Mouse (Mus musculus) heart, postnatal 0 days (tissue): ENCODE data around the gene Spata32. TPM values are rescaled to one million over a fixed set of nuclear protein-coding genes. Genes with fewer than 3 reads are reported as not detected.

Experiments used
- ATAC-seq: fragments of 200-750 bp; cut with Nextera tagmentation; 2 replicates; pipeline ENCODE4 v1.8.0; 2017; ENCODE audit warnings: low read depth, moderate number of reproducible peaks, moderate library complexity; ENCODE audit not compliant: insufficient read depth
- DNase-seq: peaks from one replicate; pipeline ENCODE4 v3.0.0-alpha.2; 2016; ENCODE audit warnings: low spot score
- H3K27ac ChIP-seq: fragments of 300-500 bp; sonication (generic); 2 replicates; pipeline ENCODE4 v1.5.1; 2014; ENCODE audit warnings: low read depth, mild to moderate bottlenecking
- H3K27me3 ChIP-seq: fragments of 300-500 bp; sonication (generic); 2 replicates; pipeline ENCODE4 v1.6.1; 2014; ENCODE audit warnings: low read length, mixed read lengths; ENCODE audit not compliant: control insufficient read depth, insufficient read depth
- H3K36me3 ChIP-seq: fragments of 300-500 bp; sonication (generic); replicated peaks from 2 replicates; pipeline ENCODE4 v1.6.1; 2014; ENCODE audit warnings: low read length, mixed read lengths; ENCODE audit not compliant: control insufficient read depth, insufficient read depth
- H3K4me1 ChIP-seq: fragments of 300-500 bp; sonication (generic); 2 replicates; pipeline ENCODE4 v1.6.1; 2014; ENCODE audit warnings: antibody characterized with exemption; ENCODE audit not compliant: control insufficient read depth, insufficient read depth
- H3K4me2 ChIP-seq: fragments of 300-500 bp; sonication (generic); 2 replicates; pipeline ENCODE4 v1.6.1; 2014; ENCODE audit warnings: low read depth, mild to moderate bottlenecking, low read length, moderate library complexity
- H3K4me3 ChIP-seq: fragments of 300-500 bp; sonication (generic); 2 replicates; pipeline ENCODE4 v1.5.1; 2014; ENCODE audit warnings: low read depth, low read length
- H3K9ac ChIP-seq: fragments of 300-500 bp; sonication (generic); replicated peaks from 2 replicates; pipeline ENCODE4 v1.6.1; 2014; ENCODE audit warnings: low read depth, low read length, mixed read lengths
- H3K9me3 ChIP-seq: fragments of 300-500 bp; sonication (generic); replicated peaks from 2 replicates; pipeline ENCODE4 v1.6.1; 2016; ENCODE audit warnings: low read length; ENCODE audit not compliant: control insufficient read depth
- CTCF ChIP-seq: IDR thresholded peaks from 2 replicates; pipeline ENCODE4 v1.5.1; 2016; ENCODE audit warnings: antibody characterized with exemption, control low read depth, low read depth
- EP300 ChIP-seq: IDR thresholded peaks from 2 replicates; pipeline ENCODE4 v1.6.1; 2016; ENCODE audit warnings: antibody characterized with exemption, low read depth
- whole genome bisulfite sequencing: fragments of 180-500 bp; shearing (Covaris S2); extraction: QIAGEN DNeasy Blood & Tissue Kit; methylation state at CpG from one replicate; pipeline ENCODE4 v1.1.7; 2014; 5-methylcytosine and 5-hydroxymethylcytosine counted together
- polyA plus RNA-seq: library from polyadenylated mRNA; unstranded; fragments of >200 nt; fragmentation: Nextera tagmentation; extraction: Ambion mirVana; gene quantifications from 2 replicates; pipeline ENCODE4 v1.2.1, GENCODE M21; 2015
- total RNA-seq: library from RNA; depleted of rRNA; stranded (reverse); fragments of >200 nt; gene quantifications from 2 replicates; pipeline ENCODE4 v1.2.3, GENCODE M21; 2014; ENCODE audit warnings: low replicate concordance

Gene Spata32
- total and polyA plus RNA-seq, 2 experiments from 2014 or later: not detected

- Histone ChIP-seq H3K4me1 (0 out of 2 replicates have a peak, but pooled peaks cover 10% of the 10 kb centered on the region), H3K4me2 (peak overlapping the region; percentile 71), H3K27ac (no peak overlapping the region), H3K9me3 (no peaks in the 10 kb centered on the region), H3K27me3 (peaks cover 62% of the 10 kb centered on the region), H3K4me3 (peak overlapping the region; percentile 42), H3K9ac (0 out of 2 replicates have a peak overlapping the region, but pooled peaks have one; percentile 9), H3K36me3 (no peaks in the 10 kb centered on the region)
- TF ChIP-seq CTCF: no peak
- no peak for TF ChIP-seq EP300
- 6% methylated on average over 58 of the region's 59 CpGs for WGBS
- ATAC-seq (peak; percentile 25; the same call in 1 of the 2 replicates), DNase-seq (no peak)
These were observed 19.1 kb downstream of the Spata32 start for GRCm38 (mm10) chr11:103198911-103199803.

GRCm38 (mm10) chr11:103198339-103198738, 19.9 kb downstream of the Spata32 start:
- no peak overlapping the region for H3K9ac ChIP-seq
- no peak overlapping the region for H3K27ac ChIP-seq
- peaks cover 70% of the 10 kb centered on the region for H3K27me3 ChIP-seq
- ATAC-seq (no peak), DNase-seq (no peak)
- TF ChIP-seq EP300: no peak
- no peak for TF ChIP-seq CTCF
- no peak overlapping the region for H3K4me2 ChIP-seq
- WGBS: 23% methylated on average over 16 of the region's 16 CpGs
- no peaks in the 10 kb centered on the region for H3K9me3 ChIP-seq
- H3K4me1 ChIP-seq: 0 out of 2 replicates have a peak, but pooled peaks cover 10% of the 10 kb centered on the region
- H3K36me3 ChIP-seq: no peaks in the 10 kb centered on the region
- no peak overlapping the region for H3K4me3 ChIP-seq

GRCm38 (mm10) chr11:103197340-103197739, 20.9 kb downstream of the Spata32 start:
- no peak for DNase-seq
- no peaks in the 10 kb centered on the region for H3K36me3 ChIP-seq
- TF ChIP-seq EP300: no peak
- TF ChIP-seq CTCF: no peak

GRCm38 (mm10) chr11:103195656-103196055, 22.6 kb downstream of the Spata32 start:
- TF ChIP-seq EP300 (no peak), CTCF (no peak)
- Histone ChIP-seq H3K9ac (no peak overlapping the region), H3K4me3 (no peak overlapping the region), H3K27me3 (peaks cover 95% of the 10 kb centered on the region), H3K9me3 (no peaks in the 10 kb centered on the region), H3K27ac (no peak overlapping the region), H3K4me1 (0 out of 2 replicates have a peak, but pooled peaks cover 10% of the 10 kb centered on the region), H3K36me3 (no peaks in the 10 kb centered on the region), H3K4me2 (no peak overlapping the region)
- WGBS: 85% methylated on average over 5 of the region's 5 CpGs
- no peak for DNase-seq
- ATAC-seq: no peak

More at GRCm38 (mm10) chr11:103197340-103197739, 20.9 kb downstream of the Spata32 start:
- no peaks in the 10 kb centered on the region for H3K9me3 ChIP-seq
- no peak overlapping the region for H3K9ac ChIP-seq
- peaks cover 80% of the 10 kb centered on the region for H3K27me3 ChIP-seq
- ATAC-seq: no peak
- no peak overlapping the region for H3K4me2 ChIP-seq
- H3K4me3 ChIP-seq: no peak overlapping the region
- H3K4me1 ChIP-seq: 0 out of 2 replicates have a peak, but pooled peaks cover 10% of the 10 kb centered on the region
- whole genome bisulfite sequencing: 71% methylated on average over 4 of the region's 4 CpGs
- no peak overlapping the region for H3K27ac ChIP-seq

- H3K9ac ChIP-seq: no peak overlapping the region
- H3K36me3 ChIP-seq: no peaks in the 10 kb centered on the region
These were observed 23.0 kb downstream of the Spata32 start for GRCm38 (mm10) chr11:103195236-103195635.

More at GRCm38 (mm10) chr11:103195236-103195635, 23.0 kb downstream of the Spata32 start:
- H3K27me3 ChIP-seq: peaks cover 93% of the 10 kb centered on the region
- ATAC-seq (no peak), DNase-seq (no peak)
- no peak overlapping the region for H3K4me3 ChIP-seq
- TF ChIP-seq EP300 (no peak), CTCF (no peak)
- H3K9me3 ChIP-seq: no peaks in the 10 kb centered on the region
- no peak overlapping the region for H3K27ac ChIP-seq
- no peak overlapping the region for H3K4me2 ChIP-seq
- 0 out of 2 replicates have a peak, but pooled peaks cover 10% of the 10 kb centered on the region for H3K4me1 ChIP-seq
- 84% methylated on average over 18 of the region's 18 CpGs for WGBS
